Mouse (Mus musculus) hindbrain, embryonic 16.5 days (tissue): ENCODE results near the gene Tbxa2r. TPM values are rescaled to one million over a fixed set of nuclear protein-coding genes. Genes with fewer than 3 reads are reported as not detected.

Experiments
- ATAC-seq: fragments of 200-750 bp; cut with Nextera tagmentation; 2 replicates; pipeline ENCODE4 v1.8.0; 2017; ENCODE audit warnings: moderate TSS enrichment, moderate library complexity
- H3K27ac ChIP-seq: fragments of 300-500 bp; sonication (generic); 2 replicates; pipeline ENCODE4 v1.5.1; 2014; ENCODE audit warnings: low read depth, mild to moderate bottlenecking, control low read depth, low read length, moderate library complexity
- H3K27me3 ChIP-seq: fragments of 300-500 bp; sonication (generic); replicated peaks from 2 replicates; pipeline ENCODE4 v1.6.1; 2014; ENCODE audit warnings: low read length; ENCODE audit not compliant: control insufficient read depth, insufficient read depth
- H3K36me3 ChIP-seq: fragments of 300-500 bp; sonication (generic); 2 replicates; pipeline ENCODE4 v1.6.1; 2014; ENCODE audit warnings: mild to moderate bottlenecking, low read length, moderate library complexity, mixed read lengths; ENCODE audit not compliant: control insufficient read depth, insufficient read depth
- H3K4me1 ChIP-seq: fragments of 300-500 bp; sonication (generic); 2 replicates; pipeline ENCODE4 v1.6.1; 2014; ENCODE audit warnings: low read depth, low read length; ENCODE audit not compliant: control insufficient read depth, insufficient read depth
- H3K4me2 ChIP-seq: fragments of 300-500 bp; sonication (generic); 2 replicates; pipeline ENCODE4 v1.6.1; 2014; ENCODE audit warnings: mild to moderate bottlenecking, low read length, control low read depth, moderate library complexity
- H3K4me3 ChIP-seq: fragments of 300-500 bp; sonication (generic); 2 replicates; pipeline ENCODE4 v1.5.1; 2014; ENCODE audit warnings: mild to moderate bottlenecking, low read length, control low read depth, moderate library complexity
- H3K9ac ChIP-seq: fragments of 300-500 bp; sonication (generic); 2 replicates; pipeline ENCODE4 v1.6.1; 2014; ENCODE audit warnings: low read depth, mild to moderate bottlenecking, control low read depth, low read length, moderate library complexity
- H3K9me3 ChIP-seq: fragments of 300-500 bp; sonication (generic); 2 replicates; pipeline ENCODE4 v1.6.1; 2014; ENCODE audit warnings: mild to moderate bottlenecking, low read length, moderate library complexity; ENCODE audit not compliant: control insufficient read depth
- WGBS: fragments of 180-500 bp; shearing (Covaris S2); extraction: QIAGEN DNeasy Blood & Tissue Kit; methylation state at CpG from one replicate; pipeline ENCODE4 v1.1.7; 2014; 5-methylcytosine and 5-hydroxymethylcytosine counted together
- polyA plus RNA-seq: library from polyadenylated mRNA; unstranded; fragments of >200 nt; fragmentation: Nextera tagmentation; extraction: Ambion mirVana; gene quantifications from 2 replicates; pipeline ENCODE4 v1.2.1, GENCODE M21; 2015

Gene Tbxa2r
- polyA plus RNA-seq, 1 experiment from 2014 or later: 5.4 TPM

DNA sequence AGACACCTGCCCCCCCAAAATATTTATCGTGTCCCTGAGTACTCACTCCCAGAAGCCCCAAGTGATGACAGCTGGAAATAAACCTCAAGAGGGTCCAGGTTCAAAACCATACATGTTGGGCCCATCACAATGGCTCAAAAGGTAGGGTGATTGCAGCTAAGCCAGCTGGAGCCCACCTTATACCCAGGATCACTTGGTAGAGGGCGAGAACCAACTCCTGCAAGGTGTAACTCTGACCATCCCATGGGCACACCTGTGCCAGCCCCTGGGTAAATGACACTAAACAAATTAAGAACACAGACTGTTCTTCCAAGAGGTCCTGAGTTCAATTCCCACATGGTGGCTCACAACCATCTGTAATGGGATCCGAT lies 50.6 kb downstream of the Tbxa2r start:
- Histone ChIP-seq H3K9me3 (no peaks in the 10 kb centered on the region), H3K36me3 (no peaks in the 10 kb centered on the region), H3K27ac (peak overlapping the region; percentile 68; the same call in 1 of the 2 replicates), H3K4me2 (peak overlapping the region; percentile 64), H3K9ac (peak overlapping the region; percentile 60), H3K4me3 (peak overlapping the region; percentile 57), H3K4me1 (peaks cover 20% of the 10 kb centered on the region), H3K27me3 (no peaks in the 10 kb centered on the region)
- 64% methylated on average over 3 of the region's 3 CpGs for WGBS
- no peak for ATAC-seq

DNA sequence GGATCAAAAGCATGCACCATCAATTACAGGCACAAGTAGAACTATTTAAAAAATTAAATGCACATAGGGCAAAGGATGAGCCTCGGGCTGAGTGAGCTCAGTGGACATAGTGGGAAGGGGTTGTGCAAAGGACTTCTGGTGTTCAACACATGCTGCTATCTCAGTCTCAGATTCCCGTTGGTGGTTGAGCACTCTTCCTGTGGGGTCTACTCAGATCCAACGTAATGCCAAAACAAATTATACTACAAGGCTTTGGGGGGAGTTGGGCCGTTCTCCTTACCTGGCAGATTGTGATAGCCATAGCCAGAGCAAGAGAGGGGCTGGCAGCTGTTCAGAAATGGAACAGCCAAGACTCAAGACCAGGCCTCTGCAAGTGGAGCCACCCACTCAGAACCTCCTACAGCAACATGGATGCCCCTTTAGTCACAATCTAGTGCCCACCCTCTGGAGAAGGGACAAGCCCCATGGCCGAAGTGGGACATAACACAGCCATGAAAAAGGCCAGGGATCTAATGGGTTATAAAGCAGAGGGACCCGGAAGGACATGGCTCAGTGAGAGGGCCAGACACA lies 51.4 kb downstream of the Tbxa2r start:
- ATAC-seq: no peak
- no peaks in the 10 kb centered on the region for H3K27me3 ChIP-seq
- no peak overlapping the region for H3K27ac ChIP-seq
- peaks cover 21% of the 10 kb centered on the region for H3K4me1 ChIP-seq
- no peak overlapping the region for H3K4me2 ChIP-seq
- no peaks in the 10 kb centered on the region for H3K36me3 ChIP-seq
- no peak overlapping the region for H3K9ac ChIP-seq
- WGBS: 96% methylated on average over 6 of the region's 6 CpGs
- no peaks in the 10 kb centered on the region for H3K9me3 ChIP-seq
- H3K4me3 ChIP-seq: no peak overlapping the region

DNA sequence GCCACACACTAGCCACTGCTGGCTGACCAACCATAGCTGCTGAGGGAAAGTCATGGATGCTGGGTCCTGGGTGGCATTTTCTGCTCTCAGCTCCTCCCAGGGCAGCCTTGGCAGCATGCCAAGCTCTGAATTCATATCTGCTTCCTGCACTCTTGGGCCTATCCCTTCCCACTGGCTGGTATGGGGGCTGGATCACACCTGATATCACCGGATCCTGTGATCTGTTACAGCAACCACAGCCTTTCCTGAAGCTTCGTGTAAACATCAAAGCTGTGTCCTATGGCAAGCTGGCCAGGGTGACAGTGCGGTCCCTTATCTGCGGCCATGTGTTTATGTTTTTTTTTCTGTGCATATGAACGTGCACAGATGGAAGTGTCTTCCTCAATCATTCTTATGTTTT lies 53.5 kb downstream of the Tbxa2r start:
- Histone ChIP-seq H3K4me3 (no peak overlapping the region), H3K27ac (no peak overlapping the region), H3K9me3 (no peaks in the 10 kb centered on the region), H3K27me3 (no peaks in the 10 kb centered on the region), H3K4me1 (peaks cover 23% of the 10 kb centered on the region), H3K9ac (no peak overlapping the region), H3K4me2 (no peak overlapping the region), H3K36me3 (peaks cover 11% of the 10 kb centered on the region; the same call in 1 of the 2 replicates)
- ATAC-seq: no peak
- 75% methylated on average over 5 of the region's 5 CpGs for WGBS

GRCm38 (mm10) chr10:81383802-81384604 lies 55.5 kb downstream of the Tbxa2r start, which contains the start of the genes Dohh and Gm48551:
Gene Dohh (plus strand): TSS chr10:81384428.
Gene Gm48551 (plus strand): TSS chr10:81384466.
- peak within 1 kb of the TSS; percentile 95 for H3K4me2 ChIP-seq
- peak; percentile 94 for ATAC-seq
- H3K36me3 ChIP-seq: peaks cover 26% of the 10 kb centered on the region
- 5% methylated on average over 51 of the region's 54 CpGs for WGBS
- peak within 1 kb of the TSS; percentile 92 for H3K4me3 ChIP-seq
- peaks cover 15% of the 10 kb centered on the region for H3K4me1 ChIP-seq
- no peaks in the 10 kb centered on the region for H3K27me3 ChIP-seq
- peak within 1 kb of the TSS; percentile 84 for H3K27ac ChIP-seq
- peak within 1 kb of the TSS; percentile 80 for H3K9ac ChIP-seq
- no peaks in the 10 kb centered on the region for H3K9me3 ChIP-seq

GRCm38 (mm10) chr10:81384605-81384982 lies 56.1 kb downstream of the Tbxa2r start:
- Histone ChIP-seq H3K9ac (peak overlapping the region; percentile 80), H3K4me3 (peak overlapping the region; percentile 92), H3K4me1 (peaks cover 12% of the 10 kb centered on the region), H3K9me3 (no peaks in the 10 kb centered on the region), H3K27ac (peak overlapping the region; percentile 84), H3K4me2 (peak overlapping the region; percentile 95), H3K36me3 (peaks cover 26% of the 10 kb centered on the region), H3K27me3 (no peaks in the 10 kb centered on the region)
- WGBS: under 1% methylated on average over 19 of the region's 19 CpGs
- ATAC-seq: peak; percentile 26

Other genes with a start within 250 kb of the Tbxa2r start
- 0.24 and 0.32 TPM in 2 replicates for gene Creb3l3, start 229.9 kb upstream of the Tbxa2r start, polyA plus RNA-seq
- 236 and 240 TPM in 2 replicates for gene Map2k2, start 222.8 kb upstream of the Tbxa2r start, polyA plus RNA-seq
- gene Zbtb7a, start 193.5 kb upstream of the Tbxa2r start, polyA plus RNA-seq: 13.3 and 13.6 TPM in 2 replicates
- gene Pias4, start 160.8 kb upstream of the Tbxa2r start, polyA plus RNA-seq: 47.1 and 56.9 TPM in 2 replicates
- 525 and 551 TPM in 2 replicates for gene Eef2, start 152.1 kb upstream of the Tbxa2r start, polyA plus RNA-seq
- gene Dapk3, start 145.7 kb upstream of the Tbxa2r start, polyA plus RNA-seq: 49.0 and 58.7 TPM in 2 replicates
- not detected in 2 replicates for gene 4930442H23Rik, start 144.9 kb upstream of the Tbxa2r start, polyA plus RNA-seq
- gene Nmrk2, start 126.7 kb upstream of the Tbxa2r start, polyA plus RNA-seq: 0.09 and 0.24 TPM in 2 replicates
- 85.0 and 85.6 TPM in 2 replicates for gene Atcay, start 97.9 kb upstream of the Tbxa2r start, polyA plus RNA-seq
- 23.8 and 28.7 TPM in 2 replicates for gene Zfr2, start 95.6 kb upstream of the Tbxa2r start, polyA plus RNA-seq
- 60.4 and 72.8 TPM in 2 replicates for gene Matk, start 75.8 kb upstream of the Tbxa2r start, polyA plus RNA-seq
- 126 and 137 TPM in 2 replicates for gene Mrpl54, start 61.8 kb upstream of the Tbxa2r start, polyA plus RNA-seq
- gene Apba3, start 61.8 kb upstream of the Tbxa2r start, polyA plus RNA-seq: 39.2 and 41.8 TPM in 2 replicates
- gene Tjp3, start 37.1 kb upstream of the Tbxa2r start, polyA plus RNA-seq: 5.3 and 6.4 TPM in 2 replicates
- gene Pip5k1c, start 35.8 kb upstream of the Tbxa2r start, polyA plus RNA-seq: 128 and 144 TPM in 2 replicates
- gene Cactin, start 7.6 kb upstream of the Tbxa2r start, polyA plus RNA-seq: 26.3 and 30.6 TPM in 2 replicates
- not detected in 2 replicates for gene Gipc3, start 14.5 kb downstream of the Tbxa2r start, polyA plus RNA-seq
- 31.7 TPM in 2 replicates for gene Hmg20b, start 21.7 kb downstream of the Tbxa2r start, polyA plus RNA-seq
- 17.5 and 19.0 TPM in 2 replicates for gene Mfsd12, start 28.8 kb downstream of the Tbxa2r start, polyA plus RNA-seq
- gene 4930404N11Rik, start 37.1 kb downstream of the Tbxa2r start, polyA plus RNA-seq: 0.49 and 1.1 TPM in 2 replicates
- gene Fzr1, start 49.8 kb downstream of the Tbxa2r start, polyA plus RNA-seq: 149 and 156 TPM in 2 replicates
- 99.8 and 108 TPM in 2 replicates for gene Dohh, start 55.7 kb downstream of the Tbxa2r start, polyA plus RNA-seq
- 7.9 and 9.4 TPM in 2 replicates for gene Gm48551, start 55.7 kb downstream of the Tbxa2r start, polyA plus RNA-seq
- gene Gm48552, start 60.3 kb downstream of the Tbxa2r start, polyA plus RNA-seq: 1.5 and 2.2 TPM in 2 replicates
- gene Smim24, start 64.3 kb downstream of the Tbxa2r start, polyA plus RNA-seq: 1.6 and 2.3 TPM in 2 replicates
- 24.5 and 34.5 TPM in 2 replicates for gene Nfic, start 126.9 kb downstream of the Tbxa2r start, polyA plus RNA-seq
- gene Celf5, start 154.0 kb downstream of the Tbxa2r start, polyA plus RNA-seq: 60.1 and 63.6 TPM in 2 replicates
- gene Ncln, start 167.7 kb downstream of the Tbxa2r start, polyA plus RNA-seq: 68.9 and 82.7 TPM in 2 replicates
- gene S1pr4, start 171.4 kb downstream of the Tbxa2r start, polyA plus RNA-seq: 0.65 and 0.79 TPM in 2 replicates
- gene Gna15, start 195.5 kb downstream of the Tbxa2r start, polyA plus RNA-seq: 0.81 and 1.1 TPM in 2 replicates
- 96.0 and 104 TPM in 2 replicates for gene Gna11, start 216.5 kb downstream of the Tbxa2r start, polyA plus RNA-seq
- 457 and 712 TPM in 2 replicates for gene Aes, start 230.8 kb downstream of the Tbxa2r start, polyA plus RNA-seq
- gene Tle2, start 245.8 kb downstream of the Tbxa2r start, polyA plus RNA-seq: 40.9 and 50.2 TPM in 2 replicates